Mouse (Mus musculus): Measurements from ENCODE around the gene Clptm1. TPM values are rescaled to one million over a fixed set of nuclear protein-coding genes. Genes with fewer than 3 reads are reported as not detected.

Gene Clptm1
- polyA plus RNA-seq, 1 experiment from 2014 or later = 40.3 TPM

DNA sequence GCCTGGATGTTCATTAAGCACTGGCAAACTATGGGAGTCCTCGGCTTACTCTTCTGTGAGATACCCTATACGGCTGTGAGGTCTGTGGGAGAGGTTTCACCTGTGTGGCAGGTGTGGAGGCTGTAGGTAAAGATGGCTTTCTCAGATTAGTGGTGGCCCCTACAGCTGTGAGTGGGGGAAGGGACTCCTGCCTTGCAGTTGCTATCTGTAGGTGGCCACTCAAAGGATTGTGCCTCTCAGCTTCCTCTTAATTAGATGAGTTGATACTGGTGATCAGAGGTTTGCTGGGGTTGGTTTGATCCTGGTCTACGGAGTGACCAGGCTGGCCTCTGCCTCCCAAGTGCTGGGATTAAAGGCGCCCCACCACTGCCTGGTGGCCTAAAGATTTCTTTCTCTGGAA is 39.6 kb upstream of the Clptm1 start:
- H3K9me3 ChIP-seq (ENCODE audit: low read length) = no peaks in the 10 kb centered on the region
- H3K4me1 ChIP-seq (ENCODE audit: insufficient read depth) = peaks cover 29% of the 10 kb centered on the region
- TF ChIP-seq CTCF (IDR thresholded peaks at IDR 0.05; ENCODE audit: low read depth) (no peak), EP300 (IDR thresholded peaks at IDR 0.05; ENCODE audit: low read depth) (no peak)
- no peaks in the 10 kb centered on the region for H3K27me3 ChIP-seq (ENCODE audit: insufficient read depth, low read length)
- no peak overlapping the region for H3K4me3 ChIP-seq (ENCODE audit: low read depth, low read length)
- WGBS (ENCODE audit: insufficient replicate concordance) = 88% methylated on average over 4 of the region's 4 CpGs
- DNase-seq = no peak
- no peak for ATAC-seq
- no peak overlapping the region for H3K4me2 ChIP-seq (ENCODE audit: low read depth, low read length)
- H3K27ac ChIP-seq (ENCODE audit: low read depth) = no peak overlapping the region
- H3K9ac ChIP-seq (replicated peaks) = no peak overlapping the region
- peaks cover 18% of the 10 kb centered on the region; the same call in 1 of the 2 replicates for H3K36me3 ChIP-seq (replicated peaks; ENCODE audit: insufficient read depth, low read length)

DNA sequence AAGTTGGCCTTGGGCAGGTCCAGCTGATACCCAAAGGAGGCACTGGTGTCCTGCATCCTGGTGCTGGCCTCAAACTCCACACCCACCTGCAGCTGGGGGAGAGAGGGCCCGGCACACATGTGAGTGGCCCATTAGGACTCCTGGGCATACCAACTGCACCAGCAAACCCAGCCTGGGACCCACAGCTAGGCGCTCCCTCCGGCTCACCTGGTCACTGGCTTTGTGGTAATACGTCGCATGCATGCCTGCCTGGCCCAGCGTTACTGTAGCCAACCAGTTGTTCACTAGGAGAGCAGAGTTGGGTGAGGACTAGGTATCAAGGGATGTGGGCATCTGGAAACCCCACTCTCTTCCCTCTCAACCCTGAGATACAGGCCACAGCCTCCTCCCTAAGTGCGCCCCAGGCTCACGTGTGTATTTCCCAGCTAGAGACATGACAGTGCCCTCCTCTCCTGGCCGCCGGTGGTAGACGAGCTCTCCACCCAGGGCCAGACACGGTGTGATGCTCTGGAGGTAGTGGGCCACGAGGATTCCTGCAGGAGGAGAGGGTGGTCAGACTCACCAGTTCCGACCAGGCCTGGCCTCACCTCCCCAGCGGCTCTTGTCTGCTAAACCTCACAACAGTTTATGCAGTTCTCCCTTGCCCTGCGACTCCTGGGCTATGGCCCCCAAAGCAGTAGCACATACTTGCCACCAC is 38.2 kb upstream of the Clptm1 start:
- H3K4me3 ChIP-seq (ENCODE audit: low read depth, low read length) = no peak overlapping the region
- H3K4me2 ChIP-seq (ENCODE audit: low read depth, low read length) = no peak overlapping the region
- no peaks in the 10 kb centered on the region for H3K27me3 ChIP-seq (ENCODE audit: insufficient read depth, low read length)
- peaks cover 11% of the 10 kb centered on the region; the same call in 1 of the 2 replicates for H3K36me3 ChIP-seq (replicated peaks; ENCODE audit: insufficient read depth, low read length)
- ATAC-seq = no peak
- peak overlapping the region; percentile 98; the same call in 1 of the 2 replicates for H3K27ac ChIP-seq (ENCODE audit: low read depth)
- DNase-seq = no peak
- 81% methylated on average over 16 of the region's 16 CpGs for WGBS (ENCODE audit: insufficient replicate concordance)
- H3K9me3 ChIP-seq (ENCODE audit: low read length) = no peaks in the 10 kb centered on the region
- TF ChIP-seq EP300 (IDR thresholded peaks at IDR 0.05; ENCODE audit: low read depth) (no peak), CTCF (IDR thresholded peaks at IDR 0.05; ENCODE audit: low read depth) (no peak)
- peak overlapping the region; percentile 21; the same call in 1 of the 2 replicates for H3K9ac ChIP-seq (replicated peaks)
- H3K4me1 ChIP-seq (ENCODE audit: insufficient read depth) = peaks cover 36% of the 10 kb centered on the region

- Histone ChIP-seq H3K9me3 (ENCODE audit: low read length) (no peaks in the 10 kb centered on the region), H3K4me3 (ENCODE audit: low read depth, low read length) (no peak overlapping the region), H3K27me3 (ENCODE audit: insufficient read depth, low read length) (no peaks in the 10 kb centered on the region), H3K36me3 (replicated peaks; ENCODE audit: insufficient read depth, low read length) (peaks cover 16% of the 10 kb centered on the region), H3K27ac (ENCODE audit: low read depth) (peak overlapping the region; percentile 98), H3K9ac (replicated peaks) (peak overlapping the region; percentile 47), H3K4me1 (ENCODE audit: insufficient read depth) (peaks cover 42% of the 10 kb centered on the region), H3K4me2 (ENCODE audit: low read depth, low read length) (peak overlapping the region; percentile 45)
- peak; percentile 79 for TF ChIP-seq EP300 (IDR thresholded peaks at IDR 0.05; ENCODE audit: low read depth)
- TF ChIP-seq CTCF (IDR thresholded peaks at IDR 0.05; ENCODE audit: low read depth) = peak; percentile 82
- peak; percentile 87 for ATAC-seq
- 20% methylated on average over 22 of the region's 22 CpGs for WGBS (ENCODE audit: insufficient replicate concordance)
- DNase-seq = peak; percentile 83
Measured at GRCm38 (mm10) chr7:19701069-19701761, 36.4 kb upstream of the Clptm1 start.

- Histone ChIP-seq H3K4me1 (ENCODE audit: insufficient read depth) (peaks cover 49% of the 10 kb centered on the region), H3K36me3 (replicated peaks; ENCODE audit: insufficient read depth, low read length) (peaks cover 15% of the 10 kb centered on the region)
Measured at GRCm38 (mm10) chr7:19700299-19701068, 35.7 kb upstream of the Clptm1 start.

DNA sequence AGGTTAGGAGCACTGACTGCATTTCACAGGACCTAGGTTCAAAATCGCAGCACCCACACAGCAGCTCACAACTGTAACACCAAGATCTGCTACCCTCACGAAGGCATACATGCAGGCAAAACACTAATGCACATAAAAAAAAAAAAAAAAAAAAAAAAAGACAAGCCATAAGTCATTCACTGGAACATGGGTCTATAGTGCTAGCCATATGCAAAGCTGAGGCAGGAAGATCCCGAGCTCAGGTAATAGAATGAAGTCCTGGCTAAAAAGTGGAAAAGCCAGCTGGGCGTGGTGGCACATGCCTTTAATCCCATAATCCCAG is 35.0 kb upstream of the Clptm1 start:
- 47% methylated on average over 4 of the region's 4 CpGs for WGBS (ENCODE audit: insufficient replicate concordance)
- Histone ChIP-seq H3K4me1 (ENCODE audit: insufficient read depth) (peaks cover 56% of the 10 kb centered on the region), H3K9me3 (ENCODE audit: low read length) (no peaks in the 10 kb centered on the region), H3K4me3 (ENCODE audit: low read depth, low read length) (no peak overlapping the region), H3K9ac (replicated peaks) (peak overlapping the region; percentile 83), H3K27me3 (ENCODE audit: insufficient read depth, low read length) (no peaks in the 10 kb centered on the region), H3K36me3 (replicated peaks; ENCODE audit: insufficient read depth, low read length) (peaks cover 15% of the 10 kb centered on the region), H3K4me2 (ENCODE audit: low read depth, low read length) (peak overlapping the region; percentile 68), H3K27ac (ENCODE audit: low read depth) (peak overlapping the region; percentile 98)
- ATAC-seq (no peak), DNase-seq (no peak)
- TF ChIP-seq CTCF (IDR thresholded peaks at IDR 0.05; ENCODE audit: low read depth) = no peak
- TF ChIP-seq EP300 (IDR thresholded peaks at IDR 0.05; ENCODE audit: low read depth) = no peak

More at GRCm38 (mm10) chr7:19700299-19701068, 35.7 kb upstream of the Clptm1 start:
- no peaks in the 10 kb centered on the region for H3K9me3 ChIP-seq (ENCODE audit: low read length)
- DNase-seq = no peak
- 37% methylated on average over 12 of the region's 12 CpGs for WGBS (ENCODE audit: insufficient replicate concordance)
- H3K9ac ChIP-seq (replicated peaks) = peak overlapping the region; percentile 31
- no peaks in the 10 kb centered on the region for H3K27me3 ChIP-seq (ENCODE audit: insufficient read depth, low read length)
- no peak overlapping the region for H3K4me3 ChIP-seq (ENCODE audit: low read depth, low read length)
- TF ChIP-seq CTCF (IDR thresholded peaks at IDR 0.05; ENCODE audit: low read depth) (no peak), EP300 (IDR thresholded peaks at IDR 0.05; ENCODE audit: low read depth) (no peak)
- H3K27ac ChIP-seq (ENCODE audit: low read depth) = peak overlapping the region; percentile 98
- H3K4me2 ChIP-seq (ENCODE audit: low read depth, low read length) = peak overlapping the region; percentile 45
- no peak for ATAC-seq
